Mouse (Mus musculus): ENCODE measurements around the gene Ipo5.

Ipo5 gene

GRCm38 (mm10) chr14:120925731-120926585, 14.9 kb downstream of the Ipo5 start:
- no peak for DNase-seq

- no peak for DNase-seq
Observed at GRCm38 (mm10) chr14:120931236-120931635, 20.2 kb downstream of the Ipo5 start.

- no peak for DNase-seq
Observed at GRCm38 (mm10) chr14:120933624-120934023, 22.6 kb downstream of the Ipo5 start.

GRCm38 (mm10) chr14:120937102-120937501, 26.1 kb downstream of the Ipo5 start:
- no peak for DNase-seq

GRCm38 (mm10) chr14:120942803-120943202, 31.8 kb downstream of the Ipo5 start:
- no peak for DNase-seq

GRCm38 (mm10) chr14:120945146-120945545, 34.1 kb downstream of the Ipo5 start:
- no peak for DNase-seq

GRCm38 (mm10) chr14:120947104-120947503, 36.1 kb downstream of the Ipo5 start:
- no peak for DNase-seq

- DNase-seq = no peak
Observed at GRCm38 (mm10) chr14:120949002-120949401, 38.0 kb downstream of the Ipo5 start.

- DNase-seq = no peak
Observed at GRCm38 (mm10) chr14:120950068-120950467, 39.0 kb downstream of the Ipo5 start.

GRCm38 (mm10) chr14:120952434-120952833, 41.4 kb downstream of the Ipo5 start:
- DNase-seq = no peak

- no peak for DNase-seq
Observed at GRCm38 (mm10) chr14:120960551-120960950, 49.5 kb downstream of the Ipo5 start.

GRCm38 (mm10) chr14:120960991-120961390, 50.0 kb downstream of the Ipo5 start:
- peak; percentile 41 for DNase-seq

- no peak for DNase-seq
Observed at GRCm38 (mm10) chr14:120967072-120967471, 56.0 kb downstream of the Ipo5 start.

GRCm38 (mm10) chr14:120968723-120969122, 57.7 kb downstream of the Ipo5 start:
- DNase-seq = no peak

- no peak for DNase-seq
Observed at GRCm38 (mm10) chr14:120969673-120970072, 58.6 kb downstream of the Ipo5 start.

- DNase-seq = no peak
Observed at GRCm38 (mm10) chr14:120970637-120971036, 59.6 kb downstream of the Ipo5 start.

GRCm38 (mm10) chr14:120971313-120971712, 60.3 kb downstream of the Ipo5 start:
- DNase-seq = no peak

- no peak for DNase-seq
Observed at GRCm38 (mm10) chr14:120979559-120979958, 68.5 kb downstream of the Ipo5 start.

GRCm38 (mm10) chr14:120989126-120989525, 78.1 kb downstream of the Ipo5 start:
- no peak for DNase-seq

Data from layer of hippocampus, adult 9-11 months (tissue).